Mouse (Mus musculus): Measurements from ENCODE around the gene Aig1. TPM values are rescaled to one million over a fixed set of nuclear protein-coding genes. Genes with fewer than 3 reads are reported as not detected.

The Aig1 gene
- total RNA-seq, 1 experiment from 2014 or later, result 34.5 TPM

GRCm38 (mm10) chr10:13856438-13856837, 12.3 kb downstream of the Aig1 start:
- no peak for ATAC-seq (replicated peaks in 1 of 2; ENCODE audit: insufficient read depth in 1 of 2, low FRiP score in 2 of 2, low TSS enrichment in 1 of 2, low read depth in 1 of 2, poor library complexity in 2 of 2, severe bottlenecking in 2 of 2)

DNA sequence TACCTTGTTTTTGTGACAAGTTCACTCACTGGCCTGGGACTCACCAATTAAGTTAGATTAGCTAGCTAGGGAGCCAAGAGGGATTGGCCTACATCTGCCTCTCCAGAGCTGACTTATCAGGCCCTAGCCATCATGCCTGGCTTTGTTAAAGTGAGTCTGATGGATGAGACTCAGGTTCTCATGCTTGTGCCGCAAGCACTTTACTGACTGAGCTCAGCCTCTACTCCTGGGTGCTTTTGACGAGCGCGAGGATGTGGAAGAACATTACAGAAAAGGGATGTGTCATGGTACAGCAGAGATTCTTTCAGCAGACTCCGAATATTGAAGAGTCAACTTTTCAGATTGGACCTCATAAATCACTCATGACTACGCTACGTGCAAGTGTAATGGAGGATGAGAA, 12.8 kb downstream of the Aig1 start:
- no peak for ATAC-seq (replicated peaks in 1 of 2; ENCODE audit: insufficient read depth in 1 of 2, low FRiP score in 2 of 2, low TSS enrichment in 1 of 2, low read depth in 1 of 2, poor library complexity in 2 of 2, severe bottlenecking in 2 of 2)

- no peak for ATAC-seq (replicated peaks in 1 of 2; ENCODE audit: insufficient read depth in 1 of 2, low FRiP score in 2 of 2, low TSS enrichment in 1 of 2, low read depth in 1 of 2, poor library complexity in 2 of 2, severe bottlenecking in 2 of 2)
Observed at GRCm38 (mm10) chr10:13855111-13855510, 13.7 kb downstream of the Aig1 start.

DNA sequence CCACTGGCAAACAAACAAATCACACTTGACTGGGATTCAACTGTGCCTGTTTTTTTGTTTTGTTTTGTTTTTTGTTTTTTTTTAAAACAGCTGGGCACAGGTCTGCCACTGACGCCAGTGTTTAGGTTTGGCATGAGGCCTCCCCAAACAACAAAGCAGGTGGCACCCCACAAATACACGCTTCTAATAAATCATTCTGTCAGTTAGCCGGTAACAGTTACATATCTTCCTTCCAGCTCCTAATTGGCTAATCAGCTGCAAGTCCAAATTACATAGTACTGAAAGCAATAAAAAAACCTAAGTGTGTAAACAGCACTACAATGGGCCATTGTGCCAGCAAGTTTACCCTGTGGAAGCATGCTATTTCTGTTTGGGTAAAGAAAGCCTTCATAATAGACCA, 18.7 kb downstream of the Aig1 start:
- no peak for ATAC-seq (replicated peaks in 1 of 2; ENCODE audit: insufficient read depth in 1 of 2, low FRiP score in 2 of 2, low TSS enrichment in 1 of 2, low read depth in 1 of 2, poor library complexity in 2 of 2, severe bottlenecking in 2 of 2)

DNA sequence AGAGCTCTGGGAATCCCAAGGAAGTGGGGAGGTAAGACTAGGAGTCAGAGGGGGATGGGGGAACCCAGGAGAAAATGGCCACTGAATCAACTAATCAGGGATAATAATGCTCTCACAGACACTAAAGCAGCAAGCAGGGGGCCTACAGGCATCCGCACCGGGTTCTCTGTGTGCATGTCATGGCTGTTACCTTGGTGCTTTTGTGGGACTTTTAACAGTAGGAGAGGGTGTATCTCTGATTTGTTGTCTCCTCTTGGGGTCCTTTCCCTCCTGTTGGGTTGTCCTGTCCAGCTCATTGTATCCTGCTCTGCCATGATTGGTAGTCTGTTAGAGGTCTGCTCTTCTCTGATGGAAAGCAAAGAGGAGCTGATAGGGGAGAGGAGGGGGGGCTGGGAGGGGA, 19.6 kb downstream of the Aig1 start:
- no peak for ATAC-seq (replicated peaks in 1 of 2; ENCODE audit: insufficient read depth in 1 of 2, low FRiP score in 2 of 2, low TSS enrichment in 1 of 2, low read depth in 1 of 2, poor library complexity in 2 of 2, severe bottlenecking in 2 of 2)

DNA sequence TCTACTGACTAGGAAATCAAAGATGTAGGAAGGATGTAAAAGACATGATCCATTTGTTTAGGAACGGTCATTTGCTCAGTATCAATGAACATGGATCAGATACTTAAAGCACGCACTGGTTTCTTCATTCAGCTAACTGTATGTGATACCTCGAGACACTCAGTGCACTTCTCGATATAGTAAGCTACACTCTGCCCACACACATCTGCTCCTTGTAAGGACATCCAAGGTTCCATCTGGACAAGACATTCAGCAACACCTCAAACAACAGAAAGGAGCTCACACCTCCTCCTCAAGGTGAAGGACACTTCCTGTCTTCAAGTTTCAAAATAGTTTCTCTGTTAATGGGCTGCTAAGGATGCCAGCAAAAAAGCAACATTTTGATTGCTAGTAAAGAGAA, 23.9 kb downstream of the Aig1 start:
- no peak for ATAC-seq (replicated peaks in 1 of 2; ENCODE audit: insufficient read depth in 1 of 2, low FRiP score in 2 of 2, low TSS enrichment in 1 of 2, low read depth in 1 of 2, poor library complexity in 2 of 2, severe bottlenecking in 2 of 2)

DNA sequence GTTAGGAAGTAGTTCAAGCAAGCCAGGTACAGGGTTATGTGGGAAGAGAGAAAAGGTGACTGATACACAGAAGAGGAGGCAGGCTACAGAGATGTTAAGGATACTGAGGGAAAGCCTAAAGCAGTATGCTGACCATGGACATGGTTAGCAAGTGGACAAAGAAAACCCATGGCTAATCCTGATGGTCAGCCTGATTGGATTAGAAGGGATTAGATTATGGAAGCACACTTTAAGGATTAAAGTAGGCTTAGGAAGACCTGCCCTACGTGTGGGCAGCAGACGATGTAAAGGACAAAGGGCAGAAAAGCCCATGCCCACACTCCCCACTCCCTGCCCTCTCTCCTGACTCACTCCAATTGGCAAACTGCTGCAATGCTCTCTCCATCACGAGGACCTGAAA, 25.0 kb downstream of the Aig1 start:
- no peak for ATAC-seq (replicated peaks in 1 of 2; ENCODE audit: insufficient read depth in 1 of 2, low FRiP score in 2 of 2, low TSS enrichment in 1 of 2, low read depth in 1 of 2, poor library complexity in 2 of 2, severe bottlenecking in 2 of 2)

GRCm38 (mm10) chr10:13842855-13843254, 25.9 kb downstream of the Aig1 start:
- ATAC-seq (replicated peaks in 1 of 2; ENCODE audit: insufficient read depth in 1 of 2, low FRiP score in 2 of 2, low TSS enrichment in 1 of 2, low read depth in 1 of 2, poor library complexity in 2 of 2, severe bottlenecking in 2 of 2), result no peak

DNA sequence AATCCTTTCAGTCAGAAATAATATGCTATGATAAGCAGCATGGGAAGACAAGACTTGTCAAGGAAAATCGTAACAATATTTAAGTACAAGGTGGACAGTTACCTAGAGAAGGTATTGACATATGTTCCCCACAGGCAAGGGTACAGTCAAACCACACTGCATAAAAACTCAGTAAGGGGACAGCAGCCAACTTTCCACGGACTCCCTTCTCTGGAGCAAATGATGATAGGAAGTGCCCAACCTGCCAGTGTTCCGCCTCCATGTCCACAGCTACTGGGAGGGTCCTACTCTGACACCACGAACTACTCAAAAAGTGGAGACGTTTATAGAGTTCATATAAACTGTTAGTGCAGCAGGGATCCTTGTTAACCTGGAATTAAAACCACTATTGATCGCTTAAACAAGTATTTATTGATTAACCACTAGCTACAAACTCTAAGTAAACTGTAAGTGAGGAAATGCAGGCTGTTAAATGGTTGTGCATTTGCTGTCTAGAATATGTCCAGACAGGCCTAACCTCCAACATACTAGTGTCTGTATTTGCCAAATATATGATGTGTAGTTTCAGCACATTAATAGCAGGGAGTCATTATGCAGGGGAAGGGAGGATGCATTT, 30.2 kb downstream of the Aig1 start:
- ATAC-seq (replicated peaks in 1 of 2; ENCODE audit: insufficient read depth in 1 of 2, low FRiP score in 2 of 2, low TSS enrichment in 1 of 2, low read depth in 1 of 2, poor library complexity in 2 of 2, severe bottlenecking in 2 of 2), result no peak

DNA sequence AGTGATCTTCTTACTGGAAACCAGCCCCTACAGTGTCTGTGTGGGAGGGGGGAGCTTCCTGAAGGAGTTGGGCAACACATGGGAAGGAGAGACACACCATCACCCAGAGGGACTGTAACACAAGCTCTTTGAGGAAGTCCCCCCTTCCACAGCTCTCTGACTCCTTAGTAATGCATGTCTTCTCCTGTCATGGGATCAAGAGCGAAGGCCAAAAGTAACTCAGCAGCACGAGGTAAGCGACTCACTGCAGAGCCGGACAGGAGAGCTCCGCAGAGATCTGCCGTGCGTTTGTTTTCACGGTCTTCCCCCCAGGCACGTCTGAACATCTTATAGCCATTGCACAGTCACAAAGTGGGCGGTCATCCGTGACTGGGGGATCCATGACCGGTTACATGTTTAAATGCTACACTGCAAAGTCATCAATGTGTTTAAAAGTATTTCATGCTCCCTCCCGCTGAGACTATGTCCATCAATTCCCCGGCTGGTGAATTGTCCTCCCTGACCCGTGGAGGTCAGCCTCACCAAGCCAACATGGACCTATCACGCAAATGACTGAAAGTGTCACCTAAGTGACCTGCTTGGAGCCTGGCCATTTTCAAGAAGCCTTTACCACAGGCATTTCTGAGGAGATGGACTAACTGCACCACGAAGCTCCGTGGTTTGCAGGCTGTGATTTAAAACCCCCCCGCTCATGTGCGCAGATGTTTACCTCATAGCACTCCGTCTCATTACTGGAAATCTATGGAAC, 30.9 kb downstream of the Aig1 start:
- no peak for ATAC-seq (replicated peaks in 1 of 2; ENCODE audit: insufficient read depth in 1 of 2, low FRiP score in 2 of 2, low TSS enrichment in 1 of 2, low read depth in 1 of 2, poor library complexity in 2 of 2, severe bottlenecking in 2 of 2)

DNA sequence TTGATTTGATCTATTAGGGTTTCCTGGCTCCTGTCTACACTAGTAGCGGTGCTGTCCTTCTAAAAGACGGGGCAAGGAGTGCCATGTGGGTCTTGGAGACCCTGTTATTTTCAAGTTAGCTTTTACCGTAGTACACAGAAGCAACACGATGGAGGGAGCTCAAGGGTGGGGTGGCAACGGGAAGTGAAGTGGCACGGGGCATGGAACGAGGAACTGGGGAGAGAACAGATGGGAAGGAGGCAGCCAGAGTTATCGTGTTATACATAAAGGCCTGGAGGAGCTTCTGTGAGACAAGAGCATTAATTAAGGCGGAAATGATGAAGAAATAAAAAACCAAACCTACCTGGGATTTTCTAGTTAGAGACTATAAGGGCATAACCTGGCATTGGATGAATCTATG, 31.8 kb downstream of the Aig1 start:
- ATAC-seq (replicated peaks in 1 of 2; ENCODE audit: insufficient read depth in 1 of 2, low FRiP score in 2 of 2, low TSS enrichment in 1 of 2, low read depth in 1 of 2, poor library complexity in 2 of 2, severe bottlenecking in 2 of 2), result no peak

DNA sequence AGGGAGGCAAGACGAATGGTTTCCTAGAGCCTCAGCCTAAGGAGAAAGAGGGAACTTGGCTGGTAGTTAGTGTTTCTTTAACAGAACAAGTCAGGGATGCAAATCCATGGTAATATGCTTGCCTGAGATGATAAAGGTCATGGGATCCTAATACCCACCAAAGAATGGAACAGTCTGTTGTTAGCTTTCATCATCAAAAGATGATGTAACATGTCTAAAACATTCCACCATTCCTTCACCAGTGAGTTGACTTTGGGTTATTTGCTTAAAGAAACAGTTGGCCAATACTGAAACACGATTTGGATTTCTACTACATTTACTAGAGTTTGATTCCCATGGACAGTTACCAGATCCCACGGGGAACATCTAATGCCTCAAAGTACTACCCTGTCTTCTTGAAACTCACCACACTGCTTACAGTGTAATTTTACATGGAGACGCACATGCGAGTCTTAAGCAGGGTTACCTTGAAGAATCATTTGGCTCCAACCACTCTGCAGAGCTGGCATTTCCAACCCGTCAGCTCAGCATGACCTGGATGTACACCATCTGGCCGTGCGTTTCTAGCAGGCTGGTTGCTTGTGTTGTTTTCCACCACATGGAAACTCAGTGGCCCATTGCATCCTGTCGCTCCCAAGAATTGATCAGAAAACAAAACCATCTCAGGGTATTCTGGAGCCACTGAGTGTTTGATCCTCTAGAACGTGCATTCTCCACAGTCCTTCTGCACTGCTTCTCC, 32.9 kb downstream of the Aig1 start:
- ATAC-seq (replicated peaks in 1 of 2; ENCODE audit: insufficient read depth in 1 of 2, low FRiP score in 2 of 2, low TSS enrichment in 1 of 2, low read depth in 1 of 2, poor library complexity in 2 of 2, severe bottlenecking in 2 of 2), result no peak

DNA sequence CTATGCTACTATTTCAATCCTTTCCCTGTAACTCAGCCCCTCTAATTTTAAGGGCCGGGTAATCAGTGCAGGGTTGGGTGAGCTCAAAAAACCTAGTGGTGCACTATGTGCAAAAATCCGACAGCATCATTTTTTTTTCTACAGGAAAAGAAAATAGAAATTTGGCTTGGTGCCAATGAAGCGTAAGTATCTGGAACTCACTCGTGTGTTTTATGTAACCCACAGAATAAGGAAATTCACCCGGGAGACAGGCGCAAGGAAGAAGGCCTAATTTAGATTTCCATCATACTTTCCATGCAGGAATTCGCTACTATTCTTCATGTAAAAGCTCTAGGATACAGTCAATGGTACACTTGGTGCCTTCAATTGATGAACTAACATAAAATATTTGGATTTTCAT, 34.7 kb downstream of the Aig1 start:
- no peak for ATAC-seq (replicated peaks in 1 of 2; ENCODE audit: insufficient read depth in 1 of 2, low FRiP score in 2 of 2, low TSS enrichment in 1 of 2, low read depth in 1 of 2, poor library complexity in 2 of 2, severe bottlenecking in 2 of 2)

GRCm38 (mm10) chr10:13833066-13833566, 35.7 kb downstream of the Aig1 start:
- ATAC-seq (replicated peaks in 1 of 2; ENCODE audit: insufficient read depth in 1 of 2, low FRiP score in 2 of 2, low TSS enrichment in 1 of 2, low read depth in 1 of 2, poor library complexity in 2 of 2, severe bottlenecking in 2 of 2), result no peak

DNA sequence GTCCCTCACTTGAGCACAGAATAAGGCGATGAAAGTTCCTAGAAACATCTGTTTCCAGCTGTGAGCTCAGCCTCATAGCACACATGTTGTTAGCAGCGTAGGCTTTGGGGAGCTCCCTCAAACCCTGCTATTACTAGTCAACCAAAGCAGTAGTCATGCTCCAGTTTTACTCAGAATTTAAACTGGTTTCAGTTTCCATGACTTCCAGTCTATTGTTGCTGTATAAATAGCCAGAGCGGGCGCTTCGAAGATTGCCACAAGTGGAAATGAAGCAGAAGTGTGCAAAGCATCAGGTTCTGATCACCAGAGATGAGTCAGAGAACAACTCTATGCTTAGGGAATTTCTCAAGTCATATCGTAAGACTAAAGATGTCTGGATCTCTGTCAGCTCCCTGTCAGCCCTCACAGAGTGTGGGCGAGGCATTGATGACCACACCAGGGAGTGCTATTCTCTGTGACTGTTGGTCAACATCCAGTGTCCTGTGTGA, 36.2 kb downstream of the Aig1 start:
- ATAC-seq (replicated peaks in 1 of 2; ENCODE audit: insufficient read depth in 1 of 2, low FRiP score in 2 of 2, low TSS enrichment in 1 of 2, low read depth in 1 of 2, poor library complexity in 2 of 2, severe bottlenecking in 2 of 2), result no peak

DNA sequence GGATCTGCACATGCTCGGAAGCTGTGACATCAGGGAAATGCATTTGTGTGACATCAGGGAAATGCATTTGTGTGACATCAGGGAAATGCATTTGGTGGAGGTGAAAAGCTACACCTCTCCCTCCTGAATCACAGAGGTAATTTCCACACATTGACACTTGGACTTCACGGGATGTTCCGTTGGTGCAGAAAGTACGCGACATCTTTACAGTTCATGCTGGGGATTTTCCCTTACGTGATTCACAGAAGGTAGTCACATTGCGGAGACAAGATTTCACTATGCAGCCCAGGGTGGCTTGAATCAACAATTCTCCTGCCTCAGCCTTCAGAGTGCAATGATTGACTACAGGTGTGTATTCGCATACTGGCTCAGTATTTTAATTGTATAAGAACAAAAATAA, 41.6 kb downstream of the Aig1 start:
- ATAC-seq (replicated peaks in 1 of 2; ENCODE audit: insufficient read depth in 1 of 2, low FRiP score in 2 of 2, low TSS enrichment in 1 of 2, low read depth in 1 of 2, poor library complexity in 2 of 2, severe bottlenecking in 2 of 2), result no peak

DNA sequence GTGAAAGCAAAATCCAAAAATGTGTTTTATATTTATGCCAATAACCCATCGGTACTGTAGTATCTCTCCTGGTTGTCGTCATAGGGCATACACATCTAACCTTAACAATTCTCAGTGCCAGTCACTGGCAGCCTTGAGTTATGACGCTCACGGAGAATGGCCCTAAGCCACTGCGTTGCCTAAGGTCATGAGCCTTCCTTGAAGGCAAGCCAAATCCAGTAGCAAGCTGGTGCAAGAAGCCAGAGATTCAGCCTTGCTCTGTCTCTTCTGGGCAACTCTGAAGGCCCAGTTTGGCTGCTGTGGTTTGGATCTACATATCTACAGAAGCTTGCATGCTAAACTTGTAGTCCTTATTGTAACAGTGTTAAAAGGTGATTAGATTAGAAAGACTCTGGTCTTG, 55.2 kb downstream of the Aig1 start:
- no peak for ATAC-seq (replicated peaks in 1 of 2; ENCODE audit: insufficient read depth in 1 of 2, low FRiP score in 2 of 2, low TSS enrichment in 1 of 2, low read depth in 1 of 2, poor library complexity in 2 of 2, severe bottlenecking in 2 of 2)

GRCm38 (mm10) chr10:13808291-13808690, 60.5 kb downstream of the Aig1 start:
- no peak for ATAC-seq (replicated peaks in 1 of 2; ENCODE audit: insufficient read depth in 1 of 2, low FRiP score in 2 of 2, low TSS enrichment in 1 of 2, low read depth in 1 of 2, poor library complexity in 2 of 2, severe bottlenecking in 2 of 2)
